Mouse (Mus musculus): Measurements from ENCODE around the gene AC124502.3. TPM values are rescaled to one million over a fixed set of nuclear protein-coding genes. Genes with fewer than 3 reads are reported as not detected.
"Not testable (repeated sequence)": the region's sequence is repeated elsewhere in the genome, so short reads cannot be mapped to it uniquely, and the experiment has no call there.

The AC124502.3 gene
- polyA plus RNA-seq, 1 experiment = 1.6 TPM

GRCm38 (mm10) chr19:5084834-5085144 is 46.1 kb downstream of the AC124502.3 start:
- Histone ChIP-seq H3ac (ENCODE audit: control insufficient read depth, insufficient read length) (peak overlapping the region; percentile 57), H3K4me3 (peak overlapping the region; percentile 53), H3K36me3 (ENCODE audit: control insufficient read depth, insufficient read depth) (no peaks in the 10 kb centered on the region), H3K27me3 (ENCODE audit: control insufficient read depth, insufficient read depth, insufficient read length) (no peaks in the 10 kb centered on the region), H3K79me2 (ENCODE audit: control insufficient read depth, insufficient read depth) (no peaks in the 10 kb centered on the region), H3K4me2 (ENCODE audit: low read depth) (peak overlapping the region; percentile 95)
- TF ChIP-seq MYOD1 (IDR thresholded peaks at IDR 0.05; ENCODE audit: control insufficient read depth in 1 of 3, insufficient read length in 2 of 3, low read depth in 2 of 3) = peak in 1 of 3 experiments; percentile 0
- TF ChIP-seq POLR2AphosphoS2 (IDR thresholded peaks at IDR 0.05; ENCODE audit: insufficient read length, low read depth) = no peak
- TF ChIP-seq USF1 (IDR thresholded peaks at IDR 0.05; ENCODE audit: low read depth) = no peak
- TF ChIP-seq SRF (IDR thresholded peaks at IDR 0.05; ENCODE audit: control insufficient read depth, insufficient read length, low read depth) = no peak
- TF ChIP-seq MAX (IDR thresholded peaks at IDR 0.05; ENCODE audit: low read depth) = no peak
- no peak for TF ChIP-seq TCF3 (IDR thresholded peaks at IDR 0.05; ENCODE audit: insufficient read length, low read depth)
- peak; percentile 14 for TF ChIP-seq POLR2A (IDR thresholded peaks at IDR 0.05; ENCODE audit: insufficient read length, low read depth)
- TF ChIP-seq MYOG (IDR thresholded peaks at IDR 0.05; ENCODE audit: control insufficient read depth in 1 of 3, insufficient read depth in 1 of 3, insufficient read length in 2 of 3, low read depth in 2 of 3) = peak in 1 of 3 experiments; percentile 26

- Histone ChIP-seq H3K4me3 (peak within 1 kb of the TSS; percentile 53), H3K27me3 (ENCODE audit: control insufficient read depth, insufficient read depth, insufficient read length) (no peaks in the 10 kb centered on the region), H3K79me2 (ENCODE audit: control insufficient read depth, insufficient read depth) (no peaks in the 10 kb centered on the region), H3K4me2 (ENCODE audit: low read depth) (peak within 1 kb of the TSS; percentile 95), H3ac (ENCODE audit: control insufficient read depth, insufficient read length) (peak within 1 kb of the TSS; percentile 57), H3K36me3 (ENCODE audit: control insufficient read depth, insufficient read depth) (no peaks in the 10 kb centered on the region)
- TF ChIP-seq TCF12 (IDR thresholded peaks at IDR 0.05; ENCODE audit: insufficient read depth, poor library complexity, severe bottlenecking) (no peak), POLR2AphosphoS2 (IDR thresholded peaks at IDR 0.05; ENCODE audit: insufficient read length, low read depth) (peak; percentile 60), POLR2A (IDR thresholded peaks at IDR 0.05; ENCODE audit: insufficient read length, low read depth) (peak; percentile 75), MAX (IDR thresholded peaks at IDR 0.05; ENCODE audit: low read depth) (no peak), MYOD1 (IDR thresholded peaks at IDR 0.05; ENCODE audit: control insufficient read depth in 1 of 3, insufficient read length in 2 of 3, low read depth in 2 of 3) (peak in 1 of 3 experiments; percentile 4)
Measured at GRCm38 (mm10) chr19:5085145-5085863, 46.6 kb downstream of the AC124502.3 start, which contains the start of gene Tmem151a. Gene Tmem151a (minus strand): TSS chr19:5085531.

DNA sequence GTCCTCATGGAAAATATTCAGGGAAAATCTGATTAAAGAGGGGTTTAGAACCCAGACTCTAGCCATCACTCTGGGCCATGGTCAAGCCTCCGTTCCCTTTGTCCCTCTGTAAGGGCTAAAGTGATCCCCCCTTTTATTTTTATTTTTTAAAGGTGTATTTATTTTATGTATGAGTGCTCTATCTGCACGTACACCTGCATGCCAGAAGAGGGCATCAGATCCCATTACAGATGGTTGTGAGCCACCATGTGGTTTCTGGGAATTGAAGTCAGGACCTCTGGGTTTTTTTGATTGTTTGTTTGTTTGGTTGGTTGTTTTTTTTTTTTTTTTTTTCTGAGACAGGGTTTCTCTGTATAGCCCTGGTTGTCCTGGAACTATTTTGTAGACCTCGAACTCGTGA is 47.8 kb downstream of the AC124502.3 start:
- not testable (repeated sequence) for H3ac ChIP-seq (ENCODE audit: control insufficient read depth, insufficient read length); H3K27me3 ChIP-seq (ENCODE audit: control insufficient read depth, insufficient read depth, insufficient read length); H3K4me2 ChIP-seq (ENCODE audit: low read depth); H3K36me3 ChIP-seq (ENCODE audit: control insufficient read depth, insufficient read depth); H3K79me2 ChIP-seq (ENCODE audit: control insufficient read depth, insufficient read depth)
- peak overlapping the region; percentile 53 for H3K4me3 ChIP-seq

- Histone ChIP-seq H3K4me2 (ENCODE audit: low read depth) (peak within 1 kb of the TSS; percentile 77), H3K4me3 (peak within 1 kb of the TSS; percentile 60), H3K27me3 (ENCODE audit: control insufficient read depth, insufficient read depth, insufficient read length) (no peaks in the 10 kb centered on the region), H3ac (ENCODE audit: control insufficient read depth, insufficient read length) (peak within 1 kb of the TSS; percentile 44), H3K36me3 (ENCODE audit: control insufficient read depth, insufficient read depth) (no peaks in the 10 kb centered on the region), H3K79me2 (ENCODE audit: control insufficient read depth, insufficient read depth) (no peaks in the 10 kb centered on the region)
- TF ChIP-seq POLR2AphosphoS2 (IDR thresholded peaks at IDR 0.05; ENCODE audit: insufficient read length, low read depth) (peak; percentile 90), MYOD1 (IDR thresholded peaks at IDR 0.05; ENCODE audit: control insufficient read depth in 1 of 3, insufficient read length in 2 of 3, low read depth in 2 of 3) (no peak), POLR2A (IDR thresholded peaks at IDR 0.05; ENCODE audit: insufficient read length, low read depth) (peak; percentile 91), REST (IDR thresholded peaks at IDR 0.05; ENCODE audit: insufficient read depth, insufficient read length) (peak; percentile 88)
Measured at GRCm38 (mm10) chr19:5087884-5088728, 49.4 kb downstream of the AC124502.3 start, which contains the start of gene Yif1a. Gene Yif1a (plus strand): TSS chr19:5088538.

DNA sequence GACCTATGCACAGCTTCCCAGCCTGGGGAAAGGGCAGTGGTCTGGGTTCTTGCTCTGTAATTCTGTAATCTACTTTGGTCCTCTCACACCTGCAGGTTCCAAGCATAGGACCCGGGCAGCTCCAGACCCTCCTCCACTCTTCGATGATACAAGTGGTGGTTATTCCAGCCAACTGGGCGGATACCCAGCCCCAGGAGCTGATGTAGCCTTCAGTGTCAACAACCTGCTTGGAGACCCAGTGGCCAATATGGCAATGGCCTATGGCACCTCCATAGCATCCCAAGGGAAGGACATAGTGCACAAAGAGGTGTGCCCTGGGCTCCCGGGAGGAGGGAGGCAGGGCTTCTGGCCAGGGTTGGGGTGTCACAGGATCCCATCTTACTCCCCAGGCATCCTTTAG is 50.6 kb downstream of the AC124502.3 start:
- H3K4me3 ChIP-seq = peak overlapping the region; percentile 60
- H3K27me3 ChIP-seq (ENCODE audit: control insufficient read depth, insufficient read depth, insufficient read length) = no peaks in the 10 kb centered on the region
- TF ChIP-seq SRF (IDR thresholded peaks at IDR 0.05; ENCODE audit: control insufficient read depth, insufficient read length, low read depth) = no peak
- no peak for TF ChIP-seq MYOD1 (IDR thresholded peaks at IDR 0.05; ENCODE audit: control insufficient read depth in 1 of 3, insufficient read length in 2 of 3, low read depth in 2 of 3)
- no peak for TF ChIP-seq POLR2A (IDR thresholded peaks at IDR 0.05; ENCODE audit: insufficient read length, low read depth)
- TF ChIP-seq POLR2AphosphoS2 (IDR thresholded peaks at IDR 0.05; ENCODE audit: insufficient read length, low read depth) = no peak
- TF ChIP-seq REST (IDR thresholded peaks at IDR 0.05; ENCODE audit: insufficient read depth, insufficient read length) = no peak
- H3K79me2 ChIP-seq (ENCODE audit: control insufficient read depth, insufficient read depth) = no peaks in the 10 kb centered on the region
- H3K4me2 ChIP-seq (ENCODE audit: low read depth) = peak overlapping the region; percentile 73
- H3ac ChIP-seq (ENCODE audit: control insufficient read depth, insufficient read length) = peak overlapping the region; percentile 44
- H3K36me3 ChIP-seq (ENCODE audit: control insufficient read depth, insufficient read depth) = no peaks in the 10 kb centered on the region
